Mouse (Mus musculus) adrenal gland, postnatal 10 days (tissue): Measurements from ENCODE around the gene Art5. TPM values are rescaled to one million over a fixed set of nuclear protein-coding genes. Genes with fewer than 3 reads are reported as not detected.
"Not testable (repeated sequence)": the region's sequence is repeated elsewhere in the genome, so short reads cannot be mapped to it uniquely, and the experiment has no call there.

ENCODE experiments used
- DNase-seq: peaks from one replicate; pipeline ENCODE4 v3.0.0; 2021; ENCODE audit warnings: mixed read lengths
- total RNA-seq, 2 experiments: library from RNA; stranded (reverse); gene quantifications; 2 replicates each; pipeline ENCODE4 v1.2.3; 2021

The Art5 gene
- total RNA-seq, 2 experiments from 2014 or later, result 0.51 to 1.4 TPM

GRCm38 (mm10) chr7:102081784-102082183, 27.5 kb downstream of the Art5 start:
- DNase-seq, result no peak

GRCm38 (mm10) chr7:102080311-102080710, 29.0 kb downstream of the Art5 start:
- no peak for DNase-seq

GRCm38 (mm10) chr7:102078517-102078916, 30.8 kb downstream of the Art5 start:
- peak; percentile 42 for DNase-seq

GRCm38 (mm10) chr7:102076714-102077296, 32.5 kb downstream of the Art5 start:
- peak; percentile 35 for DNase-seq

GRCm38 (mm10) chr7:102066363-102066762, 42.9 kb downstream of the Art5 start:
- no peak for DNase-seq

- peak; percentile 94 for DNase-seq
Measured at GRCm38 (mm10) chr7:102065046-102065891, 44.0 kb downstream of the Art5 start, which contains the start of the genes Rnf121, Xndc1 and Xntrpc. Gene Rnf121, minus strand, starts transcription at chr7:102065469. Gene Xndc1, plus strand, starts transcription at chr7:102065511. Gene Xntrpc, plus strand, starts transcription at chr7:102065713.

- no peak for DNase-seq
Measured at GRCm38 (mm10) chr7:102064655-102065045, 44.6 kb downstream of the Art5 start.

- DNase-seq, result no peak
Measured at GRCm38 (mm10) chr7:102063891-102064290, 45.4 kb downstream of the Art5 start.

- no peak for DNase-seq
Measured at GRCm38 (mm10) chr7:102062203-102062602, 47.1 kb downstream of the Art5 start.

- DNase-seq, result no peak
Measured at GRCm38 (mm10) chr7:102061353-102061752, 47.9 kb downstream of the Art5 start.

- not testable (repeated sequence) for DNase-seq
Measured at GRCm38 (mm10) chr7:102048524-102048923, 60.8 kb downstream of the Art5 start.

Other genes with a start within 250 kb of the Art5 start
- 10 to 100 TPM; 27.4 to 28.5 TPM for gene Anapc15, start 245.8 kb downstream of the Art5 start, total RNA-seq
- gene Folr1, start 238.7 kb downstream of the Art5 start, total RNA-seq, result 1 to 10 TPM; 1.7 to 2.3 TPM
- gene Lamtor1, start 203.6 kb downstream of the Art5 start, total RNA-seq, result 100 to 1,000 TPM; 116 to 126 TPM
- under 1 TPM in 1 of 2 experiments, not detected in 1; 0.12 TPM for gene Tomt, start 203.1 kb downstream of the Art5 start, total RNA-seq
- gene Lrrc51, start 175.6 kb downstream of the Art5 start, total RNA-seq, result 1 to 10 TPM; 8.4 TPM
- gene Numa1, start 175.4 kb downstream of the Art5 start, total RNA-seq, result 100 to 1,000 TPM; 117 to 151 TPM
- gene Il18bp, start 90.8 kb downstream of the Art5 start, total RNA-seq, result 1 to 10 TPM; 5.4 to 6.3 TPM
- 10 to 100 TPM; 25.6 to 28.3 TPM for gene Rnf121, start 44.0 kb downstream of the Art5 start, total RNA-seq
- gene Xndc1, start 44.0 kb downstream of the Art5 start, total RNA-seq, result 10 to 100 TPM; 12.6 to 19.0 TPM
- gene Xntrpc, start 43.8 kb downstream of the Art5 start, total RNA-seq, result 1 to 10 TPM in 1 of 2 experiments, under 1 TPM in 1; 0.93 to 1.3 TPM
- under 1 TPM in 1 of 2 experiments, not detected in 1; 0.88 TPM for gene Trpc2, start 26.4 kb downstream of the Art5 start, total RNA-seq
- gene Art1, start 7.7 kb downstream of the Art5 start, total RNA-seq, result 10 to 100 TPM in 1 of 2 experiments, 1 to 10 TPM in 1; 5.9 to 30.8 TPM
- gene Chrna10, start 7.3 kb upstream of the Art5 start, total RNA-seq, result not detected
- 10 to 100 TPM; 49.4 to 49.7 TPM for gene Nup98, start 100.7 kb upstream of the Art5 start, total RNA-seq
- gene Pgap2, start 100.7 kb upstream of the Art5 start, total RNA-seq, result 100 to 1,000 TPM in 1 of 2 experiments, 10 to 100 TPM in 1; 86.1 to 109 TPM
- 10 to 100 TPM; 47.9 to 57.5 TPM for gene Rhog, start 146.6 kb upstream of the Art5 start, total RNA-seq
- gene Stim1, start 158.3 kb upstream of the Art5 start, total RNA-seq, result 10 to 100 TPM; 76.4 to 77.1 TPM